Mouse (Mus musculus): ENCODE data around the gene Pkig.

- TF ChIP-seq CTCF (IDR thresholded peaks at IDR 0.05; ENCODE audit: low read depth) = no peak
- no peak; the same call in 1 of the 2 replicates for TF ChIP-seq EP300 (IDR thresholded peaks at IDR 0.05; ENCODE audit: low read depth)
Observed at GRCm38 (mm10) chr2:163696763-163697162, 38.6 kb downstream of the Pkig start.

Data from liver, postnatal 0 days (tissue).